Mouse (Mus musculus) heart, postnatal 0 days (tissue): ENCODE measurements around the gene Zfp60.

ENCODE experiments used
- CTCF ChIP-seq: IDR thresholded peaks from 2 replicates; pipeline ENCODE4 v1.5.1; 2016; ENCODE audit warnings: antibody characterized with exemption, control low read depth, low read depth
- EP300 ChIP-seq: IDR thresholded peaks from 2 replicates; pipeline ENCODE4 v1.6.1; 2016; ENCODE audit warnings: antibody characterized with exemption, low read depth

DNA sequence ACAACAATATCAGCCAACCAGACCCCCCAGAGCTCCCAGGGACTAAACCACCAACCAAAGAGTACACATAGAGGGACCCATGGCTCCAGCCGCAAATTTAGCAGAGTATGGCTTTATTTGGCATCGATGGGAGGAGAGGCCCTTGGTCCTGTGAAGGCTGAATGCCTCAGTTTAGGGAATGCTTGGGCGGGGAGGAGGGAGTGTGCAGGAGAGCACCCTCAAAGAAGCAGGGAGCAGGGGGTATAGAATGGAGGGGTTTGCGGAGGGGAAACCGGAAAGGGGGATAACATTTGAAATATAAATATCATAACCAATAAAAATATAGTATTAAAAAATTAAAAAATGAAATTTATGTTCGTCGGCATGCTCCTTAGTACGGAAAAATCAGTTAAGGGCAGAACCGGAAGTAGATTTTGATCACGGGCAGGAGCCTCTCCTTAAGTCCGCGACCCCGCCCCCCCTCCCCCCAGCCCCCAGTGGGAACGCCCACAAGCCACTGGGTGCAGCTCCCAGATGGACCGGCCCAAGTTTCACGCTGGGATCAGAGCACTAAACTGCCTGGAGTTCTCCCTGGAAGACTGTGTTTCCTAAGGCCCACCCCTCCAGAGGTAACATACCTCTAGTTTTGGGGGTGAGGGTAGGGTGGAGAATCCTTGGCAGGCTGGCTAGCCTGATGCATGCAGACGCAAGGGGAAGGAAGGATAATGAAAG lies 34.1 kb downstream of the Zfp60 start:
- TF ChIP-seq CTCF (no peak), EP300 (no peak)
